Mouse (Mus musculus): Measurements from ENCODE around the gene Tnfsf9. TPM values are rescaled to one million over a fixed set of nuclear protein-coding genes. Genes with fewer than 3 reads are reported as not detected.
"Not testable (repeated sequence)": the region's sequence is repeated elsewhere in the genome, so short reads cannot be mapped to it uniquely, and the experiment has no call there.

Gene Tnfsf9
- total RNA-seq, 1 experiment from 2014 or later, result 2.8 TPM

GRCm38 (mm10) chr17:57118524-57119349, 13.6 kb downstream of the Tnfsf9 start:
- peak in 1 of 2 experiments; percentile 17; a peak in 1 of 4 replicates for ATAC-seq (replicated peaks in 1 of 2; ENCODE audit: insufficient read depth in 1 of 2, low FRiP score in 2 of 2, low TSS enrichment in 1 of 2, low read depth in 1 of 2, poor library complexity in 2 of 2, severe bottlenecking in 2 of 2)

GRCm38 (mm10) chr17:57121856-57122255, 16.7 kb downstream of the Tnfsf9 start:
- no peak for ATAC-seq (replicated peaks in 1 of 2; ENCODE audit: insufficient read depth in 1 of 2, low FRiP score in 2 of 2, low TSS enrichment in 1 of 2, low read depth in 1 of 2, poor library complexity in 2 of 2, severe bottlenecking in 2 of 2)

DNA sequence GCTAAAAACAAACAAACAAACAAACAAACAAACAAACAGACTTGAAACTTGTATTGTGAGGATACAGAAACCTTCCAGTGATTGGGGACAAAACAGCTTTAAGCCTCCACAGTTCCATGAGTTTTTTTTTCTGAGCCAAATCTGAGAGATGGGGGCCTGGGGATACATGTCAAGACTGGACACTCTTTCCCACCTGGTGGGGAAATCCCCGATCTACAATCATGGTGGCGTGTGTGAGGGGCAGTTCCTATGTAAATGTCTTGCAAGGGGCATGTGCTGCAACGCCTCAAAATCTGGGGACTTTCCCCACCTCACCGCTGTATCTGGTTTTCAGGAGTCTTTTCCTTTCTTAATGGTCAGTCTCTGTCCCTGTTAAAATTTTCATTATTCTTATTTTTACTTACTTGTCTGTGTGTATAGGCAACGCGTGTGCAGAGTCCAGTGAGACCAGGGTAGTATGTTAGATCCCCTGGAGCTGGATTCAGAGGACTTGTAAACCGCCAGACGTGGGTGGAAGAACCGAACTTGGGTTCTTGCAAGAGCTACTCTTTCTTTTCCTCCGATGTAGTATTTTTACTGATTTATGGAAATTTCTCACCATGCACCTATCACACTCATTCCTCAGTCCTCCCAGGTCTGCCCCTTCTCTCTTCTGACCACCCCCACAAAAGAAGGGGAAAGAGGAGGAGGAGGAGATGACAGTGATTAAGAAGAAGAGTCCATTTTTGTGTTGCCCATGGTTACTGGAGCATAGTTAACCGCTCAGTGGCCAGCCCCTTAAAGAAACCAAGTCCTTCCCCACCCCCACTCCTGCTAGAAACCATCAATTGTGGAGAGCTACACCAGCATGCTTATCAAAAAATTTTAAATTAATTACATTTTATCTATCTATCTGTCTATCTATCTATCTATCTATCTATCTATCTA, 18.3 kb downstream of the Tnfsf9 start:
- no peak for ATAC-seq (replicated peaks in 1 of 2; ENCODE audit: insufficient read depth in 1 of 2, low FRiP score in 2 of 2, low TSS enrichment in 1 of 2, low read depth in 1 of 2, poor library complexity in 2 of 2, severe bottlenecking in 2 of 2)

- ATAC-seq (replicated peaks in 1 of 2; ENCODE audit: insufficient read depth in 1 of 2, low FRiP score in 2 of 2, low TSS enrichment in 1 of 2, low read depth in 1 of 2, poor library complexity in 2 of 2, severe bottlenecking in 2 of 2), result no peak
Measured at GRCm38 (mm10) chr17:57124792-57125191, 19.7 kb downstream of the Tnfsf9 start.

GRCm38 (mm10) chr17:57125853-57126622, 20.9 kb downstream of the Tnfsf9 start:
- no peak for ATAC-seq (replicated peaks in 1 of 2; ENCODE audit: insufficient read depth in 1 of 2, low FRiP score in 2 of 2, low TSS enrichment in 1 of 2, low read depth in 1 of 2, poor library complexity in 2 of 2, severe bottlenecking in 2 of 2)

GRCm38 (mm10) chr17:57131793-57132192, 26.7 kb downstream of the Tnfsf9 start:
- no peak for ATAC-seq (replicated peaks in 1 of 2; ENCODE audit: insufficient read depth in 1 of 2, low FRiP score in 2 of 2, low TSS enrichment in 1 of 2, low read depth in 1 of 2, poor library complexity in 2 of 2, severe bottlenecking in 2 of 2)

- not testable (repeated sequence) for ATAC-seq (replicated peaks in 1 of 2; ENCODE audit: insufficient read depth in 1 of 2, low FRiP score in 2 of 2, low TSS enrichment in 1 of 2, low read depth in 1 of 2, poor library complexity in 2 of 2, severe bottlenecking in 2 of 2)
Measured at GRCm38 (mm10) chr17:57134021-57134420, 28.9 kb downstream of the Tnfsf9 start.

- ATAC-seq (replicated peaks in 1 of 2; ENCODE audit: insufficient read depth in 1 of 2, low FRiP score in 2 of 2, low TSS enrichment in 1 of 2, low read depth in 1 of 2, poor library complexity in 2 of 2, severe bottlenecking in 2 of 2), result no peak
Measured at GRCm38 (mm10) chr17:57134693-57135092, 29.6 kb downstream of the Tnfsf9 start.

GRCm38 (mm10) chr17:57135635-57136034, 30.5 kb downstream of the Tnfsf9 start:
- ATAC-seq (replicated peaks in 1 of 2; ENCODE audit: insufficient read depth in 1 of 2, low FRiP score in 2 of 2, low TSS enrichment in 1 of 2, low read depth in 1 of 2, poor library complexity in 2 of 2, severe bottlenecking in 2 of 2), result no peak

DNA sequence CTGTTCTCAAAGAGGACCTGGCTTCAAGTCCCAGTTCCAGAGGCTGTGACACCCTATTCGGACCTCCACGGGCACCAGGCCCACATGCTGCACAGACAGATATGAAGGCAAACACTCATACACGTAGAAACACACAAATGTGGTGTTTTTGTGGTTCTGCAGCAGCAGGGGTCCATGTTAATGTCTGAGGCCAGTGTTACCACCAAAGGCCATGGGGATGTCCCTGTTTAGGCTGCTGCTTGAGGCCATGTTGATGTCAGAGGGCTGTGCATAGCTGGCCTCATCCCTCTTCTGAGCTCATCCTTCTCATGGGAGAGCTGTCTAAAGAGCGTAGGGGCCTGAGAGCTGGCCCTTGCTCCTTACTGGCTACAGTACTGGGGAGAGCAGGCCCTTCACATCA, 33.6 kb downstream of the Tnfsf9 start:
- ATAC-seq (replicated peaks in 1 of 2; ENCODE audit: insufficient read depth in 1 of 2, low FRiP score in 2 of 2, low TSS enrichment in 1 of 2, low read depth in 1 of 2, poor library complexity in 2 of 2, severe bottlenecking in 2 of 2), result no peak

- no peak for ATAC-seq (replicated peaks in 1 of 2; ENCODE audit: insufficient read depth in 1 of 2, low FRiP score in 2 of 2, low TSS enrichment in 1 of 2, low read depth in 1 of 2, poor library complexity in 2 of 2, severe bottlenecking in 2 of 2)
Measured at GRCm38 (mm10) chr17:57139708-57140107, 34.6 kb downstream of the Tnfsf9 start.

GRCm38 (mm10) chr17:57143704-57144103, 38.6 kb downstream of the Tnfsf9 start:
- no peak for ATAC-seq (replicated peaks in 1 of 2; ENCODE audit: insufficient read depth in 1 of 2, low FRiP score in 2 of 2, low TSS enrichment in 1 of 2, low read depth in 1 of 2, poor library complexity in 2 of 2, severe bottlenecking in 2 of 2)

GRCm38 (mm10) chr17:57145115-57145514, 40.0 kb downstream of the Tnfsf9 start:
- no peak for ATAC-seq (replicated peaks in 1 of 2; ENCODE audit: insufficient read depth in 1 of 2, low FRiP score in 2 of 2, low TSS enrichment in 1 of 2, low read depth in 1 of 2, poor library complexity in 2 of 2, severe bottlenecking in 2 of 2)

- ATAC-seq (replicated peaks in 1 of 2; ENCODE audit: insufficient read depth in 1 of 2, low FRiP score in 2 of 2, low TSS enrichment in 1 of 2, low read depth in 1 of 2, poor library complexity in 2 of 2, severe bottlenecking in 2 of 2), result no peak
Measured at GRCm38 (mm10) chr17:57148343-57148742, 43.2 kb downstream of the Tnfsf9 start.

DNA sequence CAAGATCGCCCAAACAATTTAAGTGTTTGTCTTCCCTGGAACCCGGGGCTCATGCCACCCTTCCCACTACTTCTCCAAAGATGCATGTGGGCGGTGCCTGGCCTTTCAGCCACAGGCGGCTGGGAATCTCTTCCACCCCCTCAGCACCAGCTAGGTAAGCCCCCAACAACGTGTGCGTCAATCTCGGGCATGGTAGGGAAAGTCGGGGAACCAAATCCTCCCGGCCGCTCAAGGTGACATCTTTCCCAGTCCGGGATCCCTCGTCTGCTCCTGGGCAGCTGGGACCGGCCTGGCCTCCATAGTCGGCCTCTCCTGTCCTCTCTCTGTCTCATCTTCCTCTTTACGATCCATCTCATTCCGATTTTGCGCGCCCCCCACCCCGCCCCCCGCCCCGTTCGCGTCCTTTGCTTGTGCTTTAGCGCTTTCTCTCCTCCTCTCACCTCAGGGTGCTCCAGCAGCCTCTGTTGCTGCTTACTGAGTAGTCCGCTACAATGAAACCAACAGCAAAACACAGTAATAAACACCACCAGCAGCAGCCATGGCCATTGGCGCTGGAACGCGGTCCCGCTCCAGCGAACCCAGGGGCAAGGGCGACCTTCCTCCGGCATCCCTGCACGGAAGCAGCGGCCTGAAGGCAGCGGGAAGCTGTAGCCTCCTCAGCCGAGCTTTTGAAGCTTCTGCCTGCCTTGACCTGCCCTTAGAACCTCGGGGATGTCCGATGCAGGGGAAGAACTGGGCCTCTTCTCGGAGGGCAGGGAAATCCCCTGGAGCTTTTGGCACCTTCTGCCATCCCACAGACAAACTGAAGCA, 44.1 kb downstream of the Tnfsf9 start, which contains the start of gene Cd70:
TSS of gene Cd70 (minus strand) at position 784 of the 810 bp plus-strand sequence.
- ATAC-seq (replicated peaks in 1 of 2; ENCODE audit: insufficient read depth in 1 of 2, low FRiP score in 2 of 2, low TSS enrichment in 1 of 2, low read depth in 1 of 2, poor library complexity in 2 of 2, severe bottlenecking in 2 of 2), result peak; percentile 46 to 55; a peak in 3 of 4 replicates

- ATAC-seq (replicated peaks in 1 of 2; ENCODE audit: insufficient read depth in 1 of 2, low FRiP score in 2 of 2, low TSS enrichment in 1 of 2, low read depth in 1 of 2, poor library complexity in 2 of 2, severe bottlenecking in 2 of 2), result no peak
Measured at GRCm38 (mm10) chr17:57153006-57153405, 47.9 kb downstream of the Tnfsf9 start.

DNA sequence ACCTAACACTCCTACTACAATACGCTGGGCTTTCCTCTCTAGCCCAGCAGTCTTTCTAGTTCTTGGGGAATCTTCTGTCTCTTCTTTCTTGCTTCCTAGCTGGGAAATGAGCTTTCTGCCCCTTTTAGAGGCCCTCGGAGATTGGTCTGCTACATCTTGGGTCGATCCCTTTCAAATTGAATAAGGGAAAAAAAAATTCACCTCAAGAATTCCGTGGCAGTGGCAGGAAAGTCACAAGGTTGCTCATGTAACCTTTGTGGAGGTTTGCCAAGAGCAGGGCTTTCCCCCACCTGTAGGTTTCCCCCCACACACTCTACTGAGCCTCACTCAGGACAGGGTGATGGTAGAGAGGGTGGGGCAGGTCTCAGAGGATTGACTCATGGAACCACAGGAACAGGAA, 48.7 kb downstream of the Tnfsf9 start:
- no peak for ATAC-seq (replicated peaks in 1 of 2; ENCODE audit: insufficient read depth in 1 of 2, low FRiP score in 2 of 2, low TSS enrichment in 1 of 2, low read depth in 1 of 2, poor library complexity in 2 of 2, severe bottlenecking in 2 of 2)
